Mouse (Mus musculus) stomach, embryonic 16.5 days (tissue): ENCODE measurements around the gene A930033H14Rik. TPM values are rescaled to one million over a fixed set of nuclear protein-coding genes. Genes with fewer than 3 reads are reported as not detected.
A peak's percentile ranks its signal among the peaks of the same experiment; 100 is the strongest.

Source experiments
- ATAC-seq: fragments of 200-750 bp; cut with Nextera tagmentation; 2 replicates; pipeline ENCODE4 v1.8.0; 2017; ENCODE audit warnings: moderate number of reproducible peaks, moderate TSS enrichment; ENCODE audit not compliant: insufficient read depth, low FRiP score
- H3K27ac ChIP-seq: fragments of 300-500 bp; sonication (generic); 2 replicates; pipeline ENCODE4 v1.5.1; 2014; ENCODE audit warnings: low read length
- H3K27me3 ChIP-seq: fragments of 300-500 bp; sonication (generic); 2 replicates; pipeline ENCODE4 v1.6.1; 2014; ENCODE audit warnings: low read length, control low read depth, mixed read lengths; ENCODE audit not compliant: control insufficient read depth, insufficient read depth
- H3K36me3 ChIP-seq: fragments of 300-500 bp; sonication (generic); 2 replicates; pipeline ENCODE4 v1.6.1; 2014; ENCODE audit warnings: low read length; ENCODE audit not compliant: control insufficient read depth, insufficient read depth
- H3K4me1 ChIP-seq: fragments of 300-500 bp; sonication (generic); 2 replicates; pipeline ENCODE4 v1.6.1; 2014; ENCODE audit warnings: low read length, control low read depth, mixed read lengths; ENCODE audit not compliant: control insufficient read depth, insufficient read depth
- H3K4me2 ChIP-seq: fragments of 300-500 bp; sonication (generic); 2 replicates; pipeline ENCODE4 v1.6.1; 2014; ENCODE audit warnings: low read depth, low read length, mixed read lengths
- H3K4me3 ChIP-seq: fragments of 300-500 bp; sonication (generic); replicated peaks from 2 replicates; pipeline ENCODE4 v1.5.1; 2014; ENCODE audit warnings: mild to moderate bottlenecking, low read length
- H3K9ac ChIP-seq: fragments of 300-500 bp; sonication (generic); 2 replicates; pipeline ENCODE4 v1.6.1; 2014; ENCODE audit warnings: low read length
- H3K9me3 ChIP-seq: fragments of 300-500 bp; sonication (generic); replicated peaks from 2 replicates; pipeline ENCODE4 v1.6.1; 2016; ENCODE audit warnings: low read length, control low read depth; ENCODE audit not compliant: control insufficient read depth
- WGBS: fragments of 180-500 bp; shearing (Covaris S2); extraction: QIAGEN DNeasy Blood & Tissue Kit; methylation state at CpG from one replicate; pipeline ENCODE4 v1.1.7; 2014; 5-methylcytosine and 5-hydroxymethylcytosine counted together
- polyA plus RNA-seq: library from polyadenylated mRNA; unstranded; fragments of >200 nt; fragmentation: Nextera tagmentation; extraction: Ambion mirVana; gene quantifications from 2 replicates; pipeline ENCODE4 v1.2.1, GENCODE M21; 2015

The A930033H14Rik gene
- polyA plus RNA-seq, 1 experiment from 2014 or later: 2.0 TPM

DNA sequence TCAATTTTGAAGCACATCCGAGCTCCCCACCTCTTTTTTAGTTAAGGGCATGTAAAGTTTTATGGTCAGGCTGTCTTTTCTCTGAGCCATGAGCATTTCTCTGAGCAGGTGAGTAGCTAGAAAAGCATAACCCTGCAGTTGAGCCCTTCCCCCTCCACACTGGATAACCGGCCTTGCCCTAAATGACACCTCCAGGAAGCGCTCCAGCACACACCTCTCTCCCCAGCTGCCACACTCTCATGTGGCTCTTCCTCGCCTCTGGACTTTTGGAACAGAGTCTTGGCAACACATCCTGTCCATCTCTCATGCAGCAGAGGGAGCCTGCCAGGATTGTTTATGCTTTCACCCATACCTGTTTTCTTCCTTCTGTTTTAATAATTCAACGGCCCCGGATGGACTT lies 7.4 kb upstream of the A930033H14Rik start:
- Histone ChIP-seq H3K4me3 (no peak overlapping the region), H3K4me1 (no peaks in the 10 kb centered on the region), H3K27ac (no peak overlapping the region), H3K4me2 (no peak overlapping the region), H3K36me3 (peaks cover 13% of the 10 kb centered on the region; the same call in 1 of the 2 replicates), H3K9me3 (no peaks in the 10 kb centered on the region), H3K27me3 (no peaks in the 10 kb centered on the region), H3K9ac (no peak overlapping the region)
- WGBS: 82% methylated on average over 6 of the region's 6 CpGs
- no peak for ATAC-seq

DNA sequence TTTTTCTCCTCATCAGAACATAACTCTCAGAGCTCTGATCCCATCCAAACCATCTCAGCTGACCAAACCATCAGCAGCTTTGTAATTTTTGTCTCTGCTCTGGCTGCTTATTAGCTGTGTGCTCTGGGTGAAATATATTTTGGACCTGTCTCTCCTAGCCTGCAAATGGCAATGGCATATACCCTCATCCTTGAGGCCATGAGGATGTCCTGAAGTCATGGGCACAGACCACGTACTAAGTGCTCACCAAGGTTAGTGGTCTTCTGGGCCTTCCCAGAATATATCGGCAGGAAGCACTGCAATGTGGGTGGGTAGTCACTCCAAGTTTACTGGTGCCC lies 6.4 kb upstream of the A930033H14Rik start:
- Histone ChIP-seq H3K27me3 (no peaks in the 10 kb centered on the region), H3K27ac (no peak overlapping the region), H3K9ac (no peak overlapping the region), H3K4me3 (no peak overlapping the region), H3K36me3 (peaks cover 8% of the 10 kb centered on the region; the same call in 1 of the 2 replicates), H3K4me2 (no peak overlapping the region), H3K4me1 (peaks cover 4% of the 10 kb centered on the region), H3K9me3 (no peaks in the 10 kb centered on the region)
- 88% methylated on average over 2 of the region's 2 CpGs for WGBS
- ATAC-seq: no peak

DNA sequence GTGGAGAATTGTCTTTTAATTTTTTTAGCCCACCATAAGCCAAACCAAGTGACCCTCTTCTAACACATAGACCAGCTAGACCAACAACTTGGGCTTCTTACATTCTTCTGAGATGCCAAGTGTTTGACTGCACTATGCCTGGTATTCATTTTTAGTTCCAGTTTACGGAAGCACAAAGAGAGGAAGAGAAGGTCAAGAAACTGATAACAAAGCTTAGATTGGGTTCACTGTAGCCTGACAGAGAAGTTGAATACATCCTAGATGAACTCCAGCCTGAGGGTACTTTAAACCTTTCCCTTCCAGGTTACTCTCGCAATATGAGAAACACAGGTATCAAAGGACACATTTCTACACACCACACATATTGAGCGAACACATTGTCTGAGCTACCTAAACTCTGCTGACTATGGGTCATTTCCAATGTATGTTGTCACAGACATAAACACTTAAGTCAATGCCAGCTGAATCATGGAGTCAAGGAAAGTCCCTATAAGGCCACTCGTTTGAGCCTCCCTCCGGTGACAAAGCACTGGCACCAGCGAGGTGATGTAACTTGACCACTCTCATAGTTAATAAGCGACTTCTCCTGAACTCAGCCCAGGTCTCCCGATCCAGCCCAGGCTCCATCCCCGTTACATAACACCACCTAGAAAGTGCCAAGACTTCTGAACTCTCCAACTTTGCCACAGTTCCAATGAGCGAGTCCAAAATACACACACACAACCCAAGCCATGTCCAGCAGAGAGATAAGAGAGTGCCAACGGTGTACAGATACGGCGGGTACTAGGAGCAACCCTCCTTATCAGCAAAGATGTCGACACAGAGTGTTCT lies 5.8 kb upstream of the A930033H14Rik start:
- peaks cover 7% of the 10 kb centered on the region; the same call in 1 of the 2 replicates for H3K36me3 ChIP-seq
- H3K4me2 ChIP-seq: no peak overlapping the region
- H3K4me3 ChIP-seq: no peak overlapping the region
- ATAC-seq: no peak
- no peaks in the 10 kb centered on the region for H3K9me3 ChIP-seq
- WGBS: 78% methylated on average over 14 of the region's 14 CpGs
- H3K9ac ChIP-seq: no peak overlapping the region
- H3K27ac ChIP-seq: no peak overlapping the region
- H3K27me3 ChIP-seq: no peaks in the 10 kb centered on the region
- peaks cover 8% of the 10 kb centered on the region for H3K4me1 ChIP-seq

DNA sequence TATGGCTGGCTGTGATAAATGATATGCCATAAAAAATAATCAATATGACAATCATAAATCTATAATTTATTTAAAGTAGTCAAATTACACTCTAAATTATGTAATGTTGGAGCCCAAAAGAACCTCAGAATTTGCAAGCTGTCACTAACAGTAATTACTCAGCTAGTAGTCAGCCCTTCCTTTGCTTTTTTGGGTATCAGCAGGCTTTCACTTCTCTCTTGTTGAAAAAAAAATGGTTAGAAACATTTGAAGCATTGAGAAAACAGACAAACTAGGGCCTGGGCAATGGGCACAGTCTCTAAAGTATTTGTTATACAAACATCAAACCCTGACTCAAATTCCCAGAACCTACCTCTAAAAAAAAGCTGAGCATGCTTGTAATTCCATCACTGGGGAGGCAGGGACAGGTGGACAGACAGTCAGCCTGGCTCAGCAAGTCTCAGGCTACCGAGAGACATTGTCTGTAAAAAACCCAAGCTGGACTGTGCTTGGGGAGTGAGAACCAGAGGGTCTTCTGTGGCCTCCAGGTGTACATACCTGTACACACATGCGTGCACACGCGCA lies 4.3 kb upstream of the A930033H14Rik start:
- peaks cover 7% of the 10 kb centered on the region; the same call in 1 of the 2 replicates for H3K36me3 ChIP-seq
- H3K27me3 ChIP-seq: no peaks in the 10 kb centered on the region
- no peaks in the 10 kb centered on the region for H3K9me3 ChIP-seq
- no peak overlapping the region for H3K4me2 ChIP-seq
- H3K27ac ChIP-seq: no peak overlapping the region
- ATAC-seq: no peak
- H3K9ac ChIP-seq: no peak overlapping the region
- H3K4me3 ChIP-seq: no peak overlapping the region
- H3K4me1 ChIP-seq: peaks cover 8% of the 10 kb centered on the region
- 92% methylated on average over 4 of the region's 4 CpGs for WGBS

DNA sequence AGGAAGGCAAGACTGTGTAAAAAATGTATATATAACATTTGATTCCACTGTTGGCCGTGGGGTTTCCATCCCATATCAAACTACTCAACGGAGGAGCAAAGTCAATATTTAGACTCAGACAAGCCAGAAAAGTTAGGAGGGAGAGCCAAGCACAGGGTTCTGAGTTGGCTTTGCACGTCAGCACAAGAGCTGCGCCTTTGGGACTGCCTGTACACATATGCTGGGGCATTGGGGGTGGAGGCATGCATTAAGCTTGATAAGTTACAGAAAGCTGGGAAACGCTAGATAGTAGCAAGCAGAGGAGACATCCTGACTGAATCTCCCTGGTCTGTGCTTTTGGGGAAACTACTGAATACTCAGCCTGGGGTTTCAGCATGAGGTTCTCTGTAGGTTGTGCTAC lies 1.1 kb upstream of the A930033H14Rik start:
- Histone ChIP-seq H3K4me2 (peak overlapping the region; percentile 93), H3K9ac (peak overlapping the region; percentile 95), H3K27me3 (no peaks in the 10 kb centered on the region), H3K9me3 (no peaks in the 10 kb centered on the region), H3K4me3 (peak overlapping the region; percentile 76), H3K27ac (peak overlapping the region; percentile 100), H3K36me3 (peaks cover 17% of the 10 kb centered on the region), H3K4me1 (peaks cover 17% of the 10 kb centered on the region)
- ATAC-seq: peak; percentile 11; the same call in 1 of the 2 replicates
- WGBS: 8% methylated on average over 5 of the region's 5 CpGs

DNA sequence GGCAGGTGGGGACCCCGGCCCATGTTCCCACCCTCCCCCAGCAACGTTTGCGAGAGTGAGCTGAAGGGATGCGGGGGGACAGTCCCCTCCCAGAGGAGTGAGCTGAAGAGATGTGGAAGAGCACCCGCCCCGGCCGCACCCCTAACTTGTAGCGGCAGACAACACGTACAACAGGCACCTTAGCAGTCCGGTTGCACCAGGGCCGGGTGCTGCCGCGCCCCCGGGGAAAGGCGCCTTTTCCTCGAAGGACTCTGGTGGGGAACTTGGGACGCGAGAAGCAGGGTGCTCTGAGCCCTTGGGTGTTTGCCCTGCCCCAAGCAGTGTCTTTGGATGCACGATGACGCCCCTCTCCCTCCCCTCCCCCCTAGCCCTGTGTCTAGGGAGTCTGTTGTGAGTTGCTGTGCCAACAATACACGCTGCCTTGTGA lies 566 bp upstream of the A930033H14Rik start:
- Histone ChIP-seq H3K27me3 (no peaks in the 10 kb centered on the region), H3K9me3 (peaks cover 3% of the 10 kb centered on the region; the same call in 1 of the 2 replicates), H3K9ac (peak overlapping the region; percentile 95), H3K4me2 (peak overlapping the region; percentile 93), H3K36me3 (peaks cover 17% of the 10 kb centered on the region), H3K4me1 (peaks cover 17% of the 10 kb centered on the region), H3K4me3 (peak overlapping the region; percentile 76), H3K27ac (peak overlapping the region; percentile 100)
- peak; percentile 74 for ATAC-seq
- under 1% methylated on average over 21 of the region's 21 CpGs for WGBS

DNA sequence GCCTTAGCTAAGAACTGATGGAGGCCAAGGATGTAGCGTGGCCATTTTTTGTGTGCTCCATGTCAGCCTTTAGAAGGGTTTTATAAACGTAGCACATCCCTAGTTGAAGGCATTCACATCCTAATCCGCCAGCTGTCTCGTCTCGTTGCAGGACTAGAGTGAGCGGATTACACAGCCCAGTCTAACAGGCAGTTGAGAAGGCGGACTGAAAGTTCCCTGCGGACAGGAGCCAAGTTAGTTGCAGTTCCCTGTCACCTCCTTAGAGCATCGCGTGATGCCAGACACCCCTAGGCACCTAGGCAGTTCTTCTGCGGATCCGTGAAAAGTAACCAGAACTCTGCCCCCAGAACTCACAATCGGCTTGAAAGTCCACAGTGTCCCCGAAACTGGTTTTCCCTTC lies 922 bp downstream of the A930033H14Rik start:
- Histone ChIP-seq H3K9ac (peak overlapping the region; percentile 95), H3K36me3 (peaks cover 17% of the 10 kb centered on the region), H3K4me2 (peak overlapping the region; percentile 93), H3K4me1 (peaks cover 17% of the 10 kb centered on the region), H3K9me3 (peaks cover 3% of the 10 kb centered on the region; the same call in 1 of the 2 replicates), H3K27me3 (no peaks in the 10 kb centered on the region), H3K4me3 (peak overlapping the region; percentile 76), H3K27ac (peak overlapping the region; percentile 100)
- peak; percentile 3; the same call in 1 of the 2 replicates for ATAC-seq
- WGBS: under 1% methylated on average over 14 of the region's 14 CpGs

DNA sequence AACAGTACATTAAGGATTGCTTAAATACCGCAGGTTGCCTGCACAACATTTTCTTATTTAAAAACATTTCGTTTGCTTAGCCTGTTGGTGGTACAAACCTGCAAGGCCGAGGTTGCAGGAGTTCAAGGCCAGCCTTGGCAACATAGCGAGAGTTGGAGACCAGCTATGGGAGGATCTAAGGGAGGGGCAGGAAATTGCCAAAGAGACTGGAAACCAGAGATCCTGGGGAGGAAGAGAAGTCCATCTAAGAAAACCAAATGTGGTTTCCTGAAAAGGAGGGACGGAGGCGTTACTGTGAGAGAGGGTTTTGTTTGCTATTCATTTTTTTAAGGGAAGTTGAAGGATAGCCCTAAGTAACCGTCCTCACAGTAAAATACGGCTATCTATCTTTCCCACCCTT lies 1.3 kb downstream of the A930033H14Rik start:
- H3K9me3 ChIP-seq: peaks cover 3% of the 10 kb centered on the region; the same call in 1 of the 2 replicates
- H3K9ac ChIP-seq: peak overlapping the region; percentile 95
- no peak for ATAC-seq
- peak overlapping the region; percentile 100 for H3K27ac ChIP-seq
- peak overlapping the region; percentile 93 for H3K4me2 ChIP-seq
- peaks cover 17% of the 10 kb centered on the region for H3K4me1 ChIP-seq
- H3K4me3 ChIP-seq: peak overlapping the region; percentile 76
- H3K36me3 ChIP-seq: peaks cover 13% of the 10 kb centered on the region
- no peaks in the 10 kb centered on the region for H3K27me3 ChIP-seq
- WGBS: 38% methylated on average over 8 of the region's 8 CpGs

DNA sequence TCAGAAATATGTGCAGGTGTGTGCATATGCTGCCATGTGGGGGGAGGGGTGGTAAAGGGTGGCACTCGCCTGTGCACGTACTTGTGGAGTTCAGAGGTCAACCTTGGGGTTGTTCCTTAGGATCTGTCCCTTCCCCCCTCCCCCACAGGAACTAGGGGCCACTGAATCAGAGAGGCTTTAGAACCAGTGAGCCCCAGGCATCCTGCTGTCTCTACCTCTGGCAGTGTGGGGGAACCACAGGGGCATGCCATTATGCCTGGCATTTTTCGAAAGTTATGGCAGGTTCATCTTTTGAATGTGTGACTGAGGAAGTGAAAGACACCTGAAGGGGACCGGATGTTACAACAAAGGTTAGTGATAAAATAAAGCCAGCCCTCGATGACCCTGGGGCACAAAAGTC lies 2.2 kb downstream of the A930033H14Rik start:
- WGBS: 73% methylated on average over 5 of the region's 5 CpGs
- Histone ChIP-seq H3K27ac (no peak overlapping the region), H3K27me3 (no peaks in the 10 kb centered on the region), H3K9ac (no peak overlapping the region), H3K4me2 (no peak overlapping the region), H3K36me3 (peaks cover 10% of the 10 kb centered on the region; the same call in 1 of the 2 replicates), H3K9me3 (peaks cover 3% of the 10 kb centered on the region; the same call in 1 of the 2 replicates), H3K4me1 (peaks cover 17% of the 10 kb centered on the region), H3K4me3 (no peak overlapping the region)
- ATAC-seq: no peak
